Comparison of ENCODE assay signal across 11 mouse cellular contexts in the genomic region with DNA sequence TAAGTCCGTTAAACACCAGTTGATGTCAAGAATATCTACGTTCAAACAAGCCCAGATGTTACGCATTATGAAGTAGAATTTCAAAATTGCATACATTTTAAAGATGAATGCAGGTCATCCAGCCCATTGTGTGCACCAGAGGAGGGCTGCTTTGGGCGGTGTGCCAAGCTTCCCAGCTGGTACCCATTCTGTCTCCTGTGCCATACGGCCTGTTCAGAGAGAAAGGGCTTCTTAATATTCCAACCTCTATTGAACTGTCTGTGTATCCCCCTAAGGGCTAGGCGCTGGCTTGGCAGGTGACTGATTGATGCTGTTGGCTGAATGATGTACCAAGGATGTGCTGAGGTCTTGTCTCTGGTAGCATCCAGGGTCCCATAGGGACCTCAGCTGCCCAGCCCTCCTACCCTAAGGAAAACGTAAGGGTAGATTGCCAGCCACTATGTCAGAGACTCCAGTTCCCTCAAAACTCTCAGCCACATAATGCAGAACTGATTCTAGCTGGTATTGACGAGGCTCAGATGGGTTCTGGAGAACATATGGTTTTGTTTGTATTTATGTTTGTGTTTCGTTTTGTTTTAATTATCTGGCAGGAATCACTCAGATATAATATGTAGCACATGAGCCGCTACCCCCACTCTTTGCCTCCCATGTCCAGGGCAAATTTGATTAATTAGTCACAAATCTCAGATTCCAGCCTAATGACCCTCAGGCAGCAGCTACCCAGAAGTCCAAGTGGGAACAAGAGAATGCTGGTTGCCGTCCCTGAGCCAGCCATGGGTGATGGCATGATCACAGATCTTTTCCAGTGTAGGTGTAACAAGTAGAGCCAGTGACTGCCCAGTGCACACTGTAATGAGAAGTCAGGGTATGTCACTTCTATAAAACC.
A peak's percentile ranks its signal among the peaks of the same experiment; 100 is the strongest.
DNase-seq lines count a peak whose midpoint lies in the region; ATAC-seq lines count a peak whose summit lies in the region.
"Had no signal": no experiment of that assay in that cellular context is flagged by ENCODE, and none has a peak within 500 bp of the region (broad histone marks: within the 10 kb centered on the region; RNA-seq: fewer than 3 reads in every experiment).

No protein-coding gene starts in this region.

- no peaks in the 10 kb centered on the region for H3K27me3 ChIP-seq in forebrain, embryonic 11.5 days (ENCODE audit: control insufficient read depth, insufficient read depth, low read length)

- no peak overlapping the region for H3K27ac ChIP-seq in forebrain, embryonic 11.5 days (ENCODE audit: low read depth, low read length)

- peaks cover 11% of the 10 kb centered on the region for H3K4me1 ChIP-seq in forebrain, embryonic 11.5 days (replicated peaks; ENCODE audit: control insufficient read depth, insufficient read depth, low read length)

- no peak overlapping the region for H3K9ac ChIP-seq in forebrain, embryonic 11.5 days (ENCODE audit: low read length)

- no peak overlapping the region for H3K4me2 ChIP-seq in forebrain, embryonic 11.5 days (ENCODE audit: low read depth, low read length, severe bottlenecking)

- peak; percentile 6 to 7 for DNase-seq in cerebellum, adult 18-20 months
- no peak for DNase-seq in cerebellum, adult 11-12 months
- peak; percentile 62 for DNase-seq in Muller cell, postnatal 12 days (ENCODE audit: inconsistent ontology term)
- peak; percentile 55 for DNase-seq in forebrain, embryonic 11.5 days (ENCODE audit: low spot score)
- DNase-seq in layer of hippocampus, postnatal 10 days (ENCODE audit: low spot score in 2 of 2) = peak; percentile 48 to 51
- no peak for DNase-seq in urinary bladder, postnatal 14 days (ENCODE audit: low spot score)
- no peak for DNase-seq in lung, postnatal 25 days (ENCODE audit: low spot score)
- no peak for DNase-seq in gastrocnemius, adult 18-20 months (ENCODE audit: low spot score)
- DNase-seq: adrenal gland, postnatal 36 days; lung, postnatal 14 days had no signal

- no peaks in the 10 kb centered on the region for H3K9me3 ChIP-seq in forebrain, embryonic 11.5 days (ENCODE audit: control insufficient read depth, low read length)

- 75% methylated on average over 11 of the region's 11 CpGs for WGBS in forebrain, embryonic 11.5 days

- no peak for ATAC-seq in forebrain, embryonic 11.5 days (replicated peaks; ENCODE audit: low FRiP score)
- ATAC-seq: intestine, postnatal 0 days had no signal

- no peaks in the 10 kb centered on the region for H3K36me3 ChIP-seq in forebrain, embryonic 11.5 days (ENCODE audit: control insufficient read depth, insufficient read depth, low read length)

- no peak overlapping the region for H3K4me3 ChIP-seq in forebrain, embryonic 11.5 days (ENCODE audit: low read depth, low read length)

Comparison
In these comparisons a context has a peak if more than half of its experiments do, and no peak if none do; other contexts are left out.
1. DNase-seq: peak in cerebellum, adult 18-20 months (2 of 2), Muller cell, postnatal 12 days (single experiment), forebrain, embryonic 11.5 days (single experiment) and layer of hippocampus, postnatal 10 days (2 of 2); none in cerebellum, adult 11-12 months (single experiment), urinary bladder, postnatal 14 days (single experiment), lung, postnatal 25 days (single experiment) and gastrocnemius, adult 18-20 months (single experiment).